Mouse (Mus musculus) cerebellum, adult 2 months (tissue): Measurements from ENCODE around the gene Agrp. TPM values are rescaled to one million over a fixed set of nuclear protein-coding genes. Genes with fewer than 3 reads are reported as not detected.

Experiments used
- DNase-seq, 2 experiments: peaks; one replicate each; pipeline ENCODE4 v3.0.0; 2021
- H3K27ac ChIP-seq: fragments of 200-500 bp; 2 replicates; pipeline ENCODE4 v1.5.1; 2012; ENCODE audit warnings: low read length, control low read depth, inconsistent platforms; ENCODE audit not compliant: insufficient read depth
- H3K27me3 ChIP-seq: fragments of 200-500 bp; 2 replicates; pipeline ENCODE4 v1.6.1; 2012; ENCODE audit warnings: inconsistent platforms, mild to moderate bottlenecking, low read length, moderate library complexity; ENCODE audit not compliant: control insufficient read depth, insufficient read depth
- H3K4me1 ChIP-seq: fragments of 200-500 bp; 2 replicates; pipeline ENCODE4 v1.6.1; 2011; ENCODE audit warnings: low read length; ENCODE audit not compliant: control insufficient read depth, insufficient read depth
- H3K4me3 ChIP-seq: fragments of 200-500 bp; replicated peaks from 2 replicates; pipeline ENCODE3; 2011; ENCODE audit warnings: mild to moderate bottlenecking, low read depth, low read length, control low read depth; ENCODE audit not compliant: insufficient read depth
- CTCF ChIP-seq: fragments of 200-500 bp; IDR thresholded peaks from 2 replicates; pipeline ENCODE4 v1.5.1; 2011; ENCODE audit warnings: low read depth, mild to moderate bottlenecking, control low read depth, low read length, moderate library complexity, borderline replicate concordance; ENCODE audit not compliant: insufficient read depth
- POLR2A ChIP-seq: fragments of 200-500 bp; IDR thresholded peaks from 2 replicates; pipeline ENCODE4 v1.6.1; 2011; ENCODE audit warnings: low read length, control low read depth, borderline replicate concordance; ENCODE audit not compliant: insufficient read depth
- WGBS: fragments of 180-500 bp; shearing (Covaris S2); methylation state at CpG from one replicate; pipeline ENCODE4 v1.1.7; 2018; 5-methylcytosine and 5-hydroxymethylcytosine counted together
- polyA plus RNA-seq: library from polyadenylated mRNA; depleted of rRNA; stranded (reverse); fragments of >200 nt; gene quantifications from 2 replicates; pipeline ENCODE4 v1.2.3, GENCODE M21; 2012

Gene Agrp
- polyA plus RNA-seq, 1 experiment: 0.36 TPM

- no peak for TF ChIP-seq CTCF
- TF ChIP-seq POLR2A: no peak
- H3K4me1 ChIP-seq: peaks cover 16% of the 10 kb centered on the region
- DNase-seq: no peak
- WGBS: 82% methylated on average over 2 of the region's 2 CpGs
- H3K27me3 ChIP-seq: no peaks in the 10 kb centered on the region
- no peak overlapping the region for H3K27ac ChIP-seq
- no peak overlapping the region for H3K4me3 ChIP-seq
Observed at GRCm38 (mm10) chr8:105552032-105552431, 85.2 kb downstream of the Agrp start.

- WGBS: 50% methylated on average over 2 of the region's 2 CpGs
- Histone ChIP-seq H3K27ac (no peak overlapping the region), H3K4me3 (no peak overlapping the region), H3K27me3 (no peaks in the 10 kb centered on the region), H3K4me1 (peaks cover 34% of the 10 kb centered on the region)
- no peak for DNase-seq
- TF ChIP-seq CTCF (no peak), POLR2A (no peak)
Observed at GRCm38 (mm10) chr8:105550083-105550482, 87.1 kb downstream of the Agrp start.

GRCm38 (mm10) chr8:105549506-105549905 lies 87.7 kb downstream of the Agrp start:
- TF ChIP-seq POLR2A: no peak
- no peak for TF ChIP-seq CTCF
- Histone ChIP-seq H3K27ac (no peak overlapping the region), H3K4me3 (no peak overlapping the region), H3K4me1 (peaks cover 39% of the 10 kb centered on the region), H3K27me3 (no peaks in the 10 kb centered on the region)
- DNase-seq: no peak
- 19% methylated on average over 1 of the region's 1 CpGs for WGBS

GRCm38 (mm10) chr8:105546384-105547350 lies 90.5 kb downstream of the Agrp start:
- Histone ChIP-seq H3K4me1 (peaks cover 46% of the 10 kb centered on the region), H3K4me3 (no peak overlapping the region), H3K27me3 (no peaks in the 10 kb centered on the region), H3K27ac (no peak overlapping the region)
- TF ChIP-seq CTCF: no peak
- TF ChIP-seq POLR2A: no peak
- 76% methylated on average over 6 of the region's 6 CpGs for WGBS
- no peak for DNase-seq

GRCm38 (mm10) chr8:105545249-105545648 lies 91.9 kb downstream of the Agrp start:
- peaks cover 43% of the 10 kb centered on the region for H3K4me1 ChIP-seq
- no peak for DNase-seq
- no peak overlapping the region for H3K4me3 ChIP-seq
- 0 out of 2 replicates have a peak overlapping the region, but pooled peaks have one; percentile 6 for H3K27ac ChIP-seq
- WGBS: 21% methylated on average over 3 of the region's 3 CpGs
- TF ChIP-seq POLR2A: no peak
- TF ChIP-seq CTCF: no peak
- no peaks in the 10 kb centered on the region for H3K27me3 ChIP-seq

GRCm38 (mm10) chr8:105544544-105545205 lies 92.5 kb downstream of the Agrp start:
- DNase-seq: no peak
- Histone ChIP-seq H3K27ac (peak overlapping the region; percentile 6), H3K4me3 (no peak overlapping the region), H3K4me1 (peaks cover 37% of the 10 kb centered on the region), H3K27me3 (no peaks in the 10 kb centered on the region)
- 15% methylated on average over 7 of the region's 7 CpGs for WGBS
- no peak for TF ChIP-seq POLR2A
- TF ChIP-seq CTCF: no peak

- TF ChIP-seq CTCF (no peak), POLR2A (no peak)
- 3% methylated on average over 1 of the region's 1 CpGs for WGBS
- Histone ChIP-seq H3K4me1 (peaks cover 41% of the 10 kb centered on the region), H3K4me3 (no peak overlapping the region), H3K27me3 (no peaks in the 10 kb centered on the region), H3K27ac (no peak overlapping the region)
- no peak for DNase-seq
Observed at GRCm38 (mm10) chr8:105543703-105544102, 93.5 kb downstream of the Agrp start.

GRCm38 (mm10) chr8:105542808-105543207 lies 94.4 kb downstream of the Agrp start:
- H3K4me3 ChIP-seq: no peak overlapping the region
- 91% methylated on average over 2 of the region's 2 CpGs for WGBS
- H3K4me1 ChIP-seq: peaks cover 46% of the 10 kb centered on the region
- no peak for DNase-seq
- no peaks in the 10 kb centered on the region for H3K27me3 ChIP-seq
- no peak overlapping the region for H3K27ac ChIP-seq
- TF ChIP-seq POLR2A (no peak), CTCF (no peak)
